Mouse (Mus musculus) E14TG2a.4 (cell line): ENCODE results near the gene Obsl1.

Experiments
- H3K27me3 ChIP-seq: 2 replicates; pipeline ENCODE4 v1.6.1; 2014; ENCODE audit warnings: low read length, control low read depth; ENCODE audit not compliant: insufficient read depth
- H3K36me3 ChIP-seq: 2 replicates; pipeline ENCODE4 v1.6.1; 2014; ENCODE audit warnings: low read length, control low read depth; ENCODE audit not compliant: insufficient read depth
- H3K4me1 ChIP-seq: replicated peaks from 2 replicates; pipeline ENCODE4 v1.6.1; 2014; ENCODE audit warnings: low read depth, low read length, control low read depth
- H3K4me3 ChIP-seq: replicated peaks from 2 replicates; pipeline ENCODE4 v1.5.1; 2014; ENCODE audit warnings: mild to moderate bottlenecking, low read length
- H3K9me3 ChIP-seq: 2 replicates; pipeline ENCODE4 v1.6.1; 2014; ENCODE audit warnings: low read length, control low read depth
- CTCF ChIP-seq: conservative IDR thresholded peaks from 2 replicates; pipeline ENCODE4 v1.5.1; 2014; ENCODE audit warnings: low read length
- NANOG ChIP-seq: IDR thresholded peaks from 2 replicates; pipeline ENCODE4 v1.6.1; 2014; ENCODE audit warnings: borderline replicate concordance, low read length, mixed read lengths
- POU5F1 ChIP-seq: IDR thresholded peaks from 2 replicates; pipeline ENCODE4 v1.6.1; 2014; ENCODE audit warnings: low read length, borderline replicate concordance

Obsl1 gene

GRCm38 (mm10) chr1:75545965-75546956 lies 40.0 kb upstream of the Obsl1 start, which contains the start of gene Slc4a3:
Gene Slc4a3 (plus strand): TSS chr1:75546266.
- Histone ChIP-seq H3K36me3 (peaks cover 5% of the 10 kb centered on the region; the same call in 1 of the 2 replicates), H3K4me3 (peak within 1 kb of the TSS; percentile 86), H3K27me3 (peaks cover 43% of the 10 kb centered on the region), H3K4me1 (peaks cover 49% of the 10 kb centered on the region), H3K9me3 (no peaks in the 10 kb centered on the region)
- TF ChIP-seq POU5F1 (no peak), NANOG (no peak), CTCF (no peak)

- peaks cover 25% of the 10 kb centered on the region for H3K27me3 ChIP-seq
- H3K4me3 ChIP-seq = no peak overlapping the region
- H3K9me3 ChIP-seq = no peaks in the 10 kb centered on the region
- peaks cover 36% of the 10 kb centered on the region for H3K4me1 ChIP-seq
- TF ChIP-seq CTCF (no peak), NANOG (no peak), POU5F1 (no peak)
- H3K36me3 ChIP-seq = no peaks in the 10 kb centered on the region
Measured at GRCm38 (mm10) chr1:75544351-75544750, 38.1 kb upstream of the Obsl1 start.

- no peaks in the 10 kb centered on the region for H3K9me3 ChIP-seq
- TF ChIP-seq NANOG (no peak), POU5F1 (no peak), CTCF (no peak)
- peaks cover 10% of the 10 kb centered on the region for H3K36me3 ChIP-seq
- no peak overlapping the region for H3K4me3 ChIP-seq
- peaks cover 9% of the 10 kb centered on the region for H3K27me3 ChIP-seq
- peaks cover 9% of the 10 kb centered on the region for H3K4me1 ChIP-seq
Measured at GRCm38 (mm10) chr1:75541496-75541895, 35.2 kb upstream of the Obsl1 start.

DNA sequence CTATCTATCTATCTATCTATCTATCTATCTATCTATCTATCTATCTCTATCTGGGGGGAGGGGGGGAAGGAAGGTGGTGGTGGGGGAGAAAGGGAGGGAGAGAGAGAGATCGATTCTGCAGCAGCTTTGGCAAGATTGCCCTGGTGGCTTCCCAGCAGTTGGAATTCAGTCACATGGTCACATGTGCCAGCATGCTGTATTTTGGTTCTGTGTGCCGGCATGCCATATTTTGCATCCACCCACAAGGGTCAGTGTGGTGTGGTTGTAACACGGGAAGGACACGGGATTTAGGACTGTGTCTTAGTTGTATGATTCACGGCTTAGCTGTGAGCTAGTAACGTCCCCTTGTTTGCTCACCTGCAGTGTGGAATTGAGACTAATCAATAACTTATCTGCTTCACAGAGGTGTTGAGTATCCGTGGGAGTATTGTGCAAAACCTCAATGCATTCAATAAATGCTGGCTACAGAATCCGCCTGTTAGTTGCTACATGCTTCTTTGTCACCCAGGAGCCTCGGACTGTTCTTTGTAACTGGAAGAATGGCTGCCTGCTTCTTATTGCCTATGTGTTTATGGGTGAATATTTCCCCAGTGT lies 32.4 kb upstream of the Obsl1 start:
- Histone ChIP-seq H3K4me3 (no peak overlapping the region), H3K36me3 (peaks cover 36% of the 10 kb centered on the region), H3K9me3 (no peaks in the 10 kb centered on the region), H3K4me1 (no peaks in the 10 kb centered on the region), H3K27me3 (no peaks in the 10 kb centered on the region)
- TF ChIP-seq CTCF = no peak
- no peak for TF ChIP-seq NANOG
- no peak for TF ChIP-seq POU5F1

GRCm38 (mm10) chr1:75537587-75537986 lies 31.3 kb upstream of the Obsl1 start:
- Histone ChIP-seq H3K27me3 (no peaks in the 10 kb centered on the region), H3K9me3 (no peaks in the 10 kb centered on the region), H3K4me3 (no peak overlapping the region), H3K36me3 (peaks cover 46% of the 10 kb centered on the region), H3K4me1 (no peaks in the 10 kb centered on the region)
- TF ChIP-seq NANOG (no peak), POU5F1 (no peak)

DNA sequence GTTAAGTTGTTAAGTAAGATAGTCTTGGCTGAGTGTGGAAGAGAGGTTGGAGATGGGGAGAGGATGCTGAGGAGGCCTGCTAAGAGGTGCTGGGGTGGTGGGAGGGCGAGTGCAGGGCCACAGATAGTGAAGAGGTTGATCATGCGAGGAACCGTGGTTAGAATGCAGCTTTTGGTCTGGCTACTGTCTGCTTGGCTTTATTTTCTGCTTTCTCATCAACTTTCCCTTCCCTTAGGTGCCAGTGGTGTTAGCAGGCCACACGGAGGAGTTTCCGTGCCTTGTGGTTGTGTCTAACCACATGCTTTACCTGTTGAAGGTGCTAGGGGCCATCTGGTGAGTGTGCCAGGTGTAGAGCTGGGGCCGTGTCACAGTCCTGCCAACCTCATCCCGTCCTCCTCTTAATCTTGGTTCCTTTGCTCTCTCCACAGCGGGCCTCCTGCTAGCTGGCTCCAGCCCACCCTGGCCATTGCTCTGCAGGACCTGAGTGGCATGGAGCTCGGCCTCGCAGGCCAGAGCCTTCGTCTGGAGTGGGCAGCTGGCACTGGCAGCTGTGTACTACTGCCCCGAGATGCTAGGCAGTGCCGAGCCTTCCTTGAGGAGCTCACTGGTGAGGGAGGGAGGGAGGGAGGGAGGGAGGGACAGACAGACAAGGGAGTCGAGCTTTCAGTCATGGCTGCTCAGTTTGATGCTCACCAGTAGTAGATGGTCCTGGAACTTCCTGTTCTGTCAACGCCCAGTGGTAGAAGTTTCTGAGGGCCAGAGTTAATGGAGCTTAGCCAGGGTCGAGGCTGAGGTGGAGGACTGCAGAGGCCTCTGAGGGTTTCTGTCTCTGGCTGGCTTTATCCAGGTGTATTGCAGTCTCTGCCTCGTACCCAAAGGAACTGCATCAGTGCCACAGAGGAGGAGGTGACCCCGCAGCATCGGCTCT lies 27.3 kb upstream of the Obsl1 start:
- peaks cover 21% of the 10 kb centered on the region for H3K4me1 ChIP-seq
- H3K9me3 ChIP-seq = no peaks in the 10 kb centered on the region
- no peak for TF ChIP-seq NANOG
- no peak for TF ChIP-seq CTCF
- no peak for TF ChIP-seq POU5F1
- peaks cover 85% of the 10 kb centered on the region for H3K36me3 ChIP-seq
- H3K27me3 ChIP-seq = no peaks in the 10 kb centered on the region
- no peak overlapping the region for H3K4me3 ChIP-seq

DNA sequence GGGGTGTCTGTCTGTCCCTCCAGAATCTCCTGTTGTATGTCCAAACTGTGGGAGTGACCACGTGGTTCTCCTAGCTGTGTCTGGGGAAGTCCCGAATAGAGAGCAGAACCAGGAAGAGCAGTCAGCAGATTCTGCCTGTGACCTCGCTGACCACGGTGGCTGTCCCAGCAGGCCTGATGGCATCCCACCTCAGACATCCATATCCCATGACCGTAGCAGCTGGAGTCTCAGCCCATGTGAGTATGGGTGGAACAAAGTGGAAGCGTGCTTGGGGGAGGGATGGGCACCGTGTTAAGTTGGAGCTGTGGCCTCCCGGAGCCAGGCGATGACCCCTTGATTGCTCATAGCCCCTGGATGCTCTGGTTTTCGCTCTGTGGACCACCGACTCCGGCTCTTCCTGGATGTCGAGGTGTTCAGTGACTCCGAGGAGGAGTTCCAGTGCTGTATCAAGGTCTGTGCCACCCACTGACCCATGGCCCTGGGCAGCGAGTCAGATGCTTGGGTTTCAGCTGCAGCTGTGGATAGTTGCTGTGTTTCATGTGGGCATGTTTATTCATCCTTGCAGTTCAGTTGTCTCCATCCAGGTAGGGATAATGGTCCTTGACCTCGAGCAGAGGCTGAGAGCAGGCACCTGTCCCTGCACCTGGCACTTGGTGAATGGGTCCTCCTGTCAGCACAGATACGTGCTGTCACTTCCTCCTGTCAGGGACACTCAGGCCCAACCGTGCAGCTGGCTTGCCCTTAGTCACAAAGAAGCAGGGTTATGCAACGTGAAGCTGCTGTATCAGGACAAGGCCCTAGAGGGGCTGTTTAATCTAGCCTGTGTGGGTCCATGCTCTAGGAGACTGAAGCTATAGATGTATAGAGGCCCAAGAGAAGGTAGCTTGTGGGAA lies 26.3 kb upstream of the Obsl1 start:
- no peaks in the 10 kb centered on the region for H3K27me3 ChIP-seq

More for the DNA sequence above, 26.3 kb upstream of the Obsl1 start:
- Histone ChIP-seq H3K4me1 (peaks cover 27% of the 10 kb centered on the region), H3K9me3 (no peaks in the 10 kb centered on the region), H3K4me3 (no peak overlapping the region), H3K36me3 (peaks cover 93% of the 10 kb centered on the region)
- no peak for TF ChIP-seq NANOG
- no peak for TF ChIP-seq POU5F1
- no peak for TF ChIP-seq CTCF
